Mouse (Mus musculus) ES-E14 (cell line): ENCODE data around the gene Cdk17.

Experiments
- CHD2 ChIP-seq: IDR thresholded peaks from 2 replicates; pipeline ENCODE4 v1.6.1; 2014; ENCODE audit warnings: mild to moderate bottlenecking, low read depth, low read length, inconsistent platforms
- HCFC1 ChIP-seq: IDR thresholded peaks from 2 replicates; pipeline ENCODE4 v1.6.1; 2012; ENCODE audit warnings: low read length, inconsistent platforms, borderline replicate concordance; ENCODE audit not compliant: insufficient read depth
- MAFK ChIP-seq: IDR thresholded peaks from 2 replicates; pipeline ENCODE4 v1.6.1; 2014; ENCODE audit warnings: mild to moderate bottlenecking, low read depth, low read length, inconsistent platforms; ENCODE audit not compliant: insufficient read depth

GRCm38 (mm10) chr10:93111412-93111811, 49.3 kb upstream of the Cdk17 start:
- TF ChIP-seq HCFC1: no peak
- TF ChIP-seq CHD2: no peak
- no peak for TF ChIP-seq MAFK
